Comparison of ENCODE assay signal across 26 mouse cellular contexts in genomic region chr7:82063407-82063806, GRCm38 (mm10).
A peak's percentile ranks its signal among the peaks of the same experiment; 100 is the strongest.
DNase-seq lines count a peak whose midpoint lies in the region; ATAC-seq lines count a peak whose summit lies in the region.
"Had no signal": no experiment of that assay in that cellular context is flagged by ENCODE, and none has a peak within 500 bp of the region (broad histone marks: within the 10 kb centered on the region; RNA-seq: fewer than 3 reads in every experiment).

No protein-coding gene starts in this region.

- no peaks in the 10 kb centered on the region for H3K36me3 ChIP-seq in forebrain, embryonic 11.5 days (ENCODE audit: control insufficient read depth, insufficient read depth, low read length)
- no peaks in the 10 kb centered on the region for H3K36me3 ChIP-seq in forebrain, embryonic 10.5 days (replicated peaks)
- H3K36me3 ChIP-seq: embryonic facial prominence, embryonic 15.5 days; heart, embryonic 13.5 days; kidney, embryonic 15.5 days; limb, embryonic 12.5 days; midbrain, embryonic 12.5 days; neural tube, embryonic 12.5 days; stomach, embryonic 15.5 days had no signal

- no peak overlapping the region for H3K27ac ChIP-seq in forebrain, embryonic 11.5 days (ENCODE audit: low read depth, low read length)
- H3K27ac ChIP-seq in forebrain, embryonic 10.5 days: no peak overlapping the region
- H3K27ac ChIP-seq: embryonic facial prominence, embryonic 15.5 days; heart, embryonic 13.5 days; kidney, embryonic 15.5 days; limb, embryonic 12.5 days; midbrain, embryonic 12.5 days; neural tube, embryonic 12.5 days; stomach, embryonic 15.5 days had no signal

- intact Hi-C loops in left cerebral cortex, postnatal 14 days (cut with DNase I): no loop called here
- intact Hi-C loops in heart, postnatal 36 days (cut with DNase I): no loop called here

- peak; percentile 54 for DNase-seq in forebrain, embryonic 11.5 days (ENCODE audit: low spot score)
- no peak for DNase-seq in forebrain, embryonic 10.5 days (ENCODE audit: extremely low spot score, low spot score)
- peak; percentile 17 to 34 for DNase-seq in left cerebral cortex, postnatal 14 days (ENCODE audit: low spot score in 2 of 2)
- DNase-seq in left cerebral cortex, adult 18-20 months (ENCODE audit: low spot score in 2 of 2): no peak
- DNase-seq in right cerebral cortex, postnatal 14 days: peak; percentile 20
- no peak for DNase-seq in right cerebral cortex, postnatal 25 days
- DNase-seq in heart, postnatal 36 days: no peak
- DNase-seq in thymus, postnatal 36 days: no peak
- DNase-seq: adrenal gland, postnatal 10 days; cerebellum, adult 8-10 months; gastrocnemius, postnatal 25 days; heart, adult 18-20 months; heart, postnatal 14 days; kidney, adult 11 months; kidney, postnatal 4 days; liver, postnatal 0 days; lung, postnatal 14 days; thymus, adult 2 months had no signal

- ATAC-seq in forebrain, embryonic 11.5 days (replicated peaks; ENCODE audit: low FRiP score): no peak
- ATAC-seq: liver, postnatal 0 days had no signal

- no peaks in the 10 kb centered on the region for H3K9me3 ChIP-seq in forebrain, embryonic 11.5 days (ENCODE audit: control insufficient read depth, low read length)
- no peaks in the 10 kb centered on the region for H3K9me3 ChIP-seq in forebrain, embryonic 10.5 days
- H3K9me3 ChIP-seq: embryonic facial prominence, embryonic 15.5 days; heart, embryonic 13.5 days; kidney, embryonic 15.5 days; limb, embryonic 12.5 days; midbrain, embryonic 12.5 days; neural tube, embryonic 12.5 days; stomach, embryonic 15.5 days had no signal

- H3K9ac ChIP-seq in forebrain, embryonic 11.5 days (ENCODE audit: low read length): no peak overlapping the region
- H3K9ac ChIP-seq: embryonic facial prominence, embryonic 15.5 days; heart, embryonic 13.5 days; kidney, embryonic 15.5 days; limb, embryonic 12.5 days; liver, postnatal 0 days; midbrain, embryonic 12.5 days; neural tube, embryonic 12.5 days; stomach, embryonic 15.5 days had no signal

- no peak overlapping the region for H3K4me3 ChIP-seq in forebrain, embryonic 11.5 days (ENCODE audit: low read depth, low read length)
- no peak overlapping the region for H3K4me3 ChIP-seq in forebrain, embryonic 10.5 days
- H3K4me3 ChIP-seq: embryonic facial prominence, embryonic 15.5 days; heart, embryonic 13.5 days; kidney, embryonic 15.5 days; limb, embryonic 12.5 days; midbrain, embryonic 12.5 days; neural tube, embryonic 12.5 days; stomach, embryonic 15.5 days had no signal

- 81% methylated on average over 7 of the region's 7 CpGs for WGBS in forebrain, embryonic 11.5 days
- WGBS in forebrain, embryonic 10.5 days: 80% methylated on average over 7 of the region's 7 CpGs

- H3K4me1 ChIP-seq in forebrain, embryonic 11.5 days (replicated peaks; ENCODE audit: control insufficient read depth, insufficient read depth, low read length): no peaks in the 10 kb centered on the region
- no peaks in the 10 kb centered on the region; the same call in 1 of the 2 replicates for H3K4me1 ChIP-seq in forebrain, embryonic 10.5 days
- H3K4me1 ChIP-seq: heart, embryonic 13.5 days; kidney, embryonic 15.5 days; midbrain, embryonic 12.5 days; neural tube, embryonic 12.5 days; stomach, embryonic 15.5 days had no signal

- no peaks in the 10 kb centered on the region; the same call in 1 of the 2 replicates for H3K27me3 ChIP-seq in forebrain, embryonic 11.5 days (ENCODE audit: control insufficient read depth, insufficient read depth, low read length)
- H3K27me3 ChIP-seq in forebrain, embryonic 10.5 days (ENCODE audit: poor library complexity, severe bottlenecking): peaks cover 58% of the 10 kb centered on the region
- H3K27me3 ChIP-seq: embryonic facial prominence, embryonic 15.5 days; limb, embryonic 12.5 days; midbrain, embryonic 12.5 days; neural tube, embryonic 12.5 days; stomach, embryonic 15.5 days had no signal

- no peak overlapping the region for H3K4me2 ChIP-seq in forebrain, embryonic 11.5 days (ENCODE audit: low read depth, low read length, severe bottlenecking)
- H3K4me2 ChIP-seq: embryonic facial prominence, embryonic 15.5 days; heart, embryonic 13.5 days; kidney, embryonic 15.5 days; limb, embryonic 12.5 days; liver, embryonic 11.5 days; midbrain, embryonic 12.5 days; neural tube, embryonic 12.5 days; stomach, embryonic 15.5 days had no signal

Comparison
In these comparisons a context has a peak if more than half of its experiments do, and no peak if none do; other contexts are left out.
1. DNase-seq: peak in forebrain, embryonic 11.5 days (single experiment), left cerebral cortex, postnatal 14 days (2 of 2) and right cerebral cortex, postnatal 14 days (single experiment); none in forebrain, embryonic 10.5 days (single experiment), left cerebral cortex, adult 18-20 months (0 of 2), right cerebral cortex, postnatal 25 days (single experiment), heart, postnatal 36 days (0 of 2) and thymus, postnatal 36 days (0 of 2).